Mouse (Mus musculus) limb, embryonic 10.5 days (tissue): ENCODE measurements at regions not wholly inside any gene's neighbourhood (a gene's known extent, or its start where the extent isn't known, plus 50 kb on each side); places are given as distances from the start of the nearest gene placed in this dataset.

Source experiments
- DNase-seq: peaks from one replicate; pipeline ENCODE4 v3.0.0-alpha.2; 2017; ENCODE audit warnings: low spot score
- H3K27ac ChIP-seq: fragments of 300-500 bp; sonication (generic); 2 replicates; pipeline ENCODE4 v1.5.1; 2016; ENCODE audit warnings: mild to moderate bottlenecking
- H3K27me3 ChIP-seq: fragments of 300-500 bp; sonication (generic); 2 replicates; pipeline ENCODE4 v1.6.1; 2016; ENCODE audit warnings: low read depth, mild to moderate bottlenecking; ENCODE audit not compliant: poor library complexity, severe bottlenecking
- H3K36me3 ChIP-seq: fragments of 300-500 bp; sonication (generic); 2 replicates; pipeline ENCODE4 v1.6.1; 2016; ENCODE audit warnings: mild to moderate bottlenecking, moderate library complexity
- H3K4me1 ChIP-seq: fragments of 300-500 bp; sonication (generic); 2 replicates; pipeline ENCODE4 v1.6.1; 2016
- H3K4me3 ChIP-seq: fragments of 300-500 bp; sonication (generic); 2 replicates; pipeline ENCODE4 v1.5.1; 2016; ENCODE audit warnings: mild to moderate bottlenecking, moderate library complexity
- H3K9me3 ChIP-seq: fragments of 300-500 bp; sonication (generic); replicated peaks from 2 replicates; pipeline ENCODE4 v1.6.1; 2016; ENCODE audit warnings: mild to moderate bottlenecking
- WGBS: fragments of 180-500 bp; shearing (Covaris S2); methylation state at CpG from one replicate; pipeline ENCODE4 v1.1.7; 2016; 5-methylcytosine and 5-hydroxymethylcytosine counted together

DNA sequence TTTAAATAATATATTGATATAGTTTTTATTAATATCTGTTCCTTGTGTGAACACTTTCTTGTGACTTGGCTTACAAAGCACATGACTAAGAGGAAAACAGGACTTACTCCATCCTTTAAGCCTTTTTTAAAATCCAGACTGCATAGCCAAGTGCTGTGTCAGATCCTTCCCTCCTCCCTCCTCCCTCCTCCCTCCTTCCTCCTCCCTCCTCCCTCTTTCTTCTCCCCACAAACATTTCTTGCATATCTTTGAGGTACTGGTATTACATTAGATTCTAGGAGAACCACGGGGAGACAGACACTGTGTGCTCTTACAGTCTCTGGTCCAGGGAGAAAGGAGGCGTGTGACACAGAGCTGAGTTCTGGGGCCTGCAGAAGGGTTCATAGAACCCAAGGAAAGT lies 155.8 kb upstream of the Hmga2 start:
- WGBS: 72% methylated on average over 2 of the region's 2 CpGs
- H3K27ac ChIP-seq: peak overlapping the region; percentile 66; the same call in 1 of the 2 replicates

DNA sequence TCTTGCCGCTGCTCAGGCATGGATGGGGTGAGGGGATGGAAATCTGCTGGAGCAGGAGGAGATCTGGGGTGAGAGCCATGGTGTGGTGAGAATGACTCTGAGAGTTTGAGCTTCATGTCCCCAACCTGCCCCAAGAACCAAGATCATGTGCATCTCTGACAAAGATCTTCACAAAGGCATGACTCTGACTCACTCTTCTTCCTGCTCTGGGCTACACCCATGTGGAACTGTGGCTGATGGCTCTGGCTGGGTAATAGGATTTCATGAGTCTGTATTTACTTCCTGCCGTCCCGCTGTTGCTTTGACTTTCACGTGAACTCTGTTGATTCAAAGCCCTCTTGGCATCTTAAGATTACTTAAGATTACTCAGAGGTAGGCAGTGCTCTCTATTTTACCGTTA lies 151.8 kb upstream of the Hmga2 start:
- Histone ChIP-seq H3K4me1 (peaks cover 27% of the 10 kb centered on the region), H3K27me3 (no peaks in the 10 kb centered on the region), H3K4me3 (no peak overlapping the region), H3K36me3 (no peaks in the 10 kb centered on the region), H3K27ac (no peak overlapping the region; the same call in 1 of the 2 replicates), H3K9me3 (no peaks in the 10 kb centered on the region)
- DNase-seq: no peak
- 84% methylated on average over 5 of the region's 5 CpGs for WGBS

More for the DNA sequence above, 155.8 kb upstream of the Hmga2 start:
- peaks cover 40% of the 10 kb centered on the region for H3K4me1 ChIP-seq
- DNase-seq: no peak
- no peaks in the 10 kb centered on the region for H3K27me3 ChIP-seq
- H3K36me3 ChIP-seq: no peaks in the 10 kb centered on the region
- no peaks in the 10 kb centered on the region for H3K9me3 ChIP-seq
- H3K4me3 ChIP-seq: no peak overlapping the region

- no peak overlapping the region for H3K4me3 ChIP-seq
- 77% methylated on average over 5 of the region's 5 CpGs for WGBS
- DNase-seq: no peak
- no peaks in the 10 kb centered on the region for H3K27me3 ChIP-seq
- H3K4me1 ChIP-seq: peaks cover 11% of the 10 kb centered on the region
- H3K36me3 ChIP-seq: no peaks in the 10 kb centered on the region
- H3K27ac ChIP-seq: no peak overlapping the region; the same call in 1 of the 2 replicates
- no peaks in the 10 kb centered on the region for H3K9me3 ChIP-seq
Measured at GRCm38 (mm10) chr10:120625474-120625873, 149.2 kb upstream of the Hmga2 start.

DNA sequence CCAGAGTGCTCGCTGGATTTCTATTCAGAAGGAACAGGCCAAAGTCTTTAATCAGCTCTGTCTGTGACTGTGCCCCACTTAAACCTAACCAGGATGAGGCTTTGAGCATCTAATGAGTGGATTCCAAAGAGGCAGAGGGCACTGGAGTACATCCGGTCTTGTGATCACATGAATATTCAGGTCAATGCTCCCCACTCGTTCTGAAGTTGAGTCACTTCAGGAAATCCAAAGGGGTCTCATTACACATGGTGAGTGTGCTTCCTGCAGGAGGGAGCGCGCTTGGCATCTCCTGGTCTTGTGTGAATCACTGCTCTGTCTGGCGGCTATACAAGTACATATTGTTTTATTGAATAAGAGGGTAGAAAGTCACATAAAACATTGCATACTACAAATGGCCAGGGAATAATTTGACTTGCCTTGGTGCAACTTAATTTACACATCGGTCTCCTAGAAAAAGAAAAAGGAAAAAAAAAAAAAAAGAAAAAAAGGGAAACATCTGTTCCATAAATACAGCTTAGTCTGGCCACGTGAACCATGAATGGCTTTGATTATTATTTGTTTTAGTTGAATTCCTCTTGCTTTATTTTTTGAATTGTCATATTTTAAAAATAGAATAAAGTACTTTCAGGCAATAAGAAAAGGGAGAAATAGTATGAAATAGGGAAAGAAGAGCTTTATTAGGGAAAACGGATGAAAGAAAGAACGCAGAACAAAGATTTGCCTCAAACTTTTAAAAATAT lies 148.1 kb upstream of the Hmga2 start:
- Histone ChIP-seq H3K27me3 (no peaks in the 10 kb centered on the region), H3K4me3 (no peak overlapping the region), H3K36me3 (no peaks in the 10 kb centered on the region), H3K4me1 (peaks cover 11% of the 10 kb centered on the region), H3K27ac (peak overlapping the region; percentile 40; the same call in 1 of the 2 replicates), H3K9me3 (no peaks in the 10 kb centered on the region)
- no peak for DNase-seq
- WGBS: 79% methylated on average over 10 of the region's 10 CpGs

DNA sequence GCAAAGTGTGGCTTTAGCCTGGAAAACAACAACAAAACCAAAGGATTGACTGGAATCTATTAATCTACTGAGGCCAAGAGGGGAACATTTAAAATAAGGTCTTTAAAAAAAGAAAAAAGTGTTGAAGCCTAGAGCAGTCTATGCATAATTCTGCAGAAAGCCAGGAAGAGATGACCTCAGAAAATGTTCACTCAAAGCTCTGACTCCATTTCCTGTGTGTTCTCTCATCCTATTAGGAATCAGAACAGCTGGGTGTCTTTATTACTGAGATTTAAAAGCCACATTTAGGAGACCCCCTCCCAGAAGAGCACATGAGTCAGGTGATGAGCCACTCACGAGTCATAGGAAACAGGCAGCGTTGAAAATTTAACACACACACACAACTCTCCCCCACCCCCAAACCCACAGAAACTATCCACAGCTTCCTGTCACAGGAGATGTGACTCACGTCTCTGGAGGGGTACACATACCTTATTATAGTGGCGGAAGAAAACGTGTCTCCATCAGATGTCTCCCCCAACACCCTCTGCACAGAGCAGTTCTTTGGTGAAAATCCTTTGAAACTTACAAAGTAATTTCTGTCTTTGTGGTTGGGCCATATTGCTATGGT lies 140.2 kb upstream of the Hmga2 start:
- no peak overlapping the region for H3K4me3 ChIP-seq
- no peaks in the 10 kb centered on the region for H3K36me3 ChIP-seq
- DNase-seq: no peak
- H3K4me1 ChIP-seq: peaks cover 29% of the 10 kb centered on the region
- WGBS: 67% methylated on average over 5 of the region's 5 CpGs
- no peak overlapping the region for H3K27ac ChIP-seq
- no peaks in the 10 kb centered on the region for H3K9me3 ChIP-seq
- H3K27me3 ChIP-seq: no peaks in the 10 kb centered on the region

DNA sequence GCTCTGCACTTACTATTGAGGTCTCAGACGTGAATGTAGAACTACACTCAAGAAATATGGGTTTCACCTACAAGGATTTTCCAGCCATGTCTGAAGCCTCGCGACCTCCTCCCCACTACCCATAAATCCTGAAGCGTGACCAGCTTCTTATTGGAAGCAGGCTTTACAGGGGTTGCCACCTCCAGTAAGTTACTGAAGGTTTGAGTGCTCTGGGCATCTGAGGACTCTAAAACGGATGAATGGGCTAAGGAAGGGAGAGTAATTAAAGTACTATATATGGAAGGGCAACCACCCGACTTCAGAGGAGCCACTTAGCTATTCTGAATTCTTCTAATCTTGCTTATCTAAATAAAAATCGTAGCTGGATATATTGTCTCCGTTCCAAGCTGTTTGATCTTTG lies 136.1 kb upstream of the Hmga2 start:
- WGBS: 23% methylated on average over 8 of the region's 8 CpGs
- no peak for DNase-seq
- H3K4me1 ChIP-seq: peaks cover 29% of the 10 kb centered on the region
- no peaks in the 10 kb centered on the region for H3K9me3 ChIP-seq
- no peaks in the 10 kb centered on the region for H3K36me3 ChIP-seq
- no peak overlapping the region for H3K27ac ChIP-seq
- H3K27me3 ChIP-seq: no peaks in the 10 kb centered on the region
- no peak overlapping the region for H3K4me3 ChIP-seq

DNA sequence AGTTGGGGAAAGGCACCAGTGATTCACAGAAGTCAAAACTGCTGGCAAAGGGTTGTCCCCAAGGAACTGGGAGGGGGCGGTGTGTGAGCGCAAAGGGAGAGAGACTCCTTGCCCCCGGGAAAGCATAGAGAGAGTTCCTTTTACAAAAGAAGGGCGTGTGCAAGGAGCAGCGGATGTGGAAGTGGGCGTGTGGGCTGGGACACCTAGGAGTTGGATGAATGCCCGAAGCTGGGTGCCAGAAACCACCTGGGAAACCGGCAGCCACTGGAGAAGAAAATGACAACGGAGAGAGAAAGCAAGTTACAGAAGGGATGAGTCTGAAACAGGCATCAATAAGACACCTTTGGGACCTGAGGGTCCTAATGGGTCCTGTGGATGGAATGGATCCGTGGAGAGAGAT lies 133.8 kb upstream of the Hmga2 start:
- Histone ChIP-seq H3K36me3 (no peaks in the 10 kb centered on the region), H3K4me3 (no peak overlapping the region), H3K27me3 (0 out of 2 replicates have a peak, but pooled peaks cover 9% of the 10 kb centered on the region), H3K27ac (0 out of 2 replicates have a peak overlapping the region, but pooled peaks have one; percentile 10), H3K4me1 (peaks cover 25% of the 10 kb centered on the region), H3K9me3 (no peaks in the 10 kb centered on the region)
- WGBS: 82% methylated on average over 10 of the region's 10 CpGs
- DNase-seq: no peak

DNA sequence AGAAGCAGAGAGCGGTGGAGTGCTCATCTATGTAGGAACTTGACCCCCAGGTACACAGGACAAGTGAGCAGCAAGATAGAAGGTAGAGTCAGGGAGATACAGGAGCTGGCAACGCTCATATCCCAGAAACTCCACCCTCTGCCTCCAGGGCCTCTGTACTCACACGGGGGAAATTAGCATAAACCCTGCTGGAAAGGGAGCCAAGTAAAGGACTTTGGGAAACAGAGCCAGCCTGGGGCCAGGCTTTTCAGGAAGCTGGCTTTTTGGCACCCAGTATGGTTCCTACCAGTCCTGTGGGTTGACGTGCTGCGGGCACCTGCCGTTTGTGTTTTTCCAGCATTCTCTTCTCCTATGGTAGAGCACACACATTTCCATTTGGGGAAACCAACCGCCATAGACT lies 128.2 kb upstream of the Hmga2 start:
- no peak for DNase-seq
- H3K9me3 ChIP-seq: no peaks in the 10 kb centered on the region
- no peak overlapping the region for H3K27ac ChIP-seq
- H3K4me1 ChIP-seq: peaks cover 18% of the 10 kb centered on the region
- 0 out of 2 replicates have a peak, but pooled peaks cover 9% of the 10 kb centered on the region for H3K27me3 ChIP-seq
- H3K36me3 ChIP-seq: no peaks in the 10 kb centered on the region
- 60% methylated on average over 7 of the region's 7 CpGs for WGBS
- H3K4me3 ChIP-seq: no peak overlapping the region

DNA sequence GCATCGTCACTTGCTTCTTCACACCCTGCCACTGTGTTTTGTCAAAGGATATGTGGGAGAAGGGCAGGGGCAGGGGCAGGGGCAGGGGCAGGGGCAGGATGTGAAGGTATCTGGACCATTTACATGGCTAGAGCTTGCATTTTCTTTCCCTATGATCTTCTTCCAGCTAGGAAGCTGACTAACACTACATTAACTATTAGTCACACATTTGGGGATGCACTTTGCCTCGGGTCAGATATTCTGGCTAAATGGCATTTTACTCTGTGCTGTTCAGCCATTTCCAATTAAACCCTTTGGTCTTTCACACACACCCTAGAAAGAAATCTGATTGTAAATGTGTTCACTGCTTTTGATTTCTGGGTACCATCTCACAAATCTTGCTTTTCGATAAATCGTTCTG lies 126.9 kb upstream of the Hmga2 start:
- Histone ChIP-seq H3K4me3 (no peak overlapping the region), H3K27me3 (0 out of 2 replicates have a peak, but pooled peaks cover 9% of the 10 kb centered on the region), H3K4me1 (peaks cover 18% of the 10 kb centered on the region), H3K36me3 (no peaks in the 10 kb centered on the region), H3K27ac (no peak overlapping the region), H3K9me3 (no peaks in the 10 kb centered on the region)
- 92% methylated on average over 4 of the region's 4 CpGs for WGBS
- no peak for DNase-seq

GRCm38 (mm10) chr10:120600735-120601134 lies 124.5 kb upstream of the Hmga2 start:
- no peak for DNase-seq
- Histone ChIP-seq H3K27ac (no peak overlapping the region), H3K4me3 (no peak overlapping the region), H3K4me1 (peaks cover 14% of the 10 kb centered on the region), H3K36me3 (no peaks in the 10 kb centered on the region), H3K9me3 (no peaks in the 10 kb centered on the region), H3K27me3 (no peaks in the 10 kb centered on the region)
- 87% methylated on average over 5 of the region's 5 CpGs for WGBS

DNA sequence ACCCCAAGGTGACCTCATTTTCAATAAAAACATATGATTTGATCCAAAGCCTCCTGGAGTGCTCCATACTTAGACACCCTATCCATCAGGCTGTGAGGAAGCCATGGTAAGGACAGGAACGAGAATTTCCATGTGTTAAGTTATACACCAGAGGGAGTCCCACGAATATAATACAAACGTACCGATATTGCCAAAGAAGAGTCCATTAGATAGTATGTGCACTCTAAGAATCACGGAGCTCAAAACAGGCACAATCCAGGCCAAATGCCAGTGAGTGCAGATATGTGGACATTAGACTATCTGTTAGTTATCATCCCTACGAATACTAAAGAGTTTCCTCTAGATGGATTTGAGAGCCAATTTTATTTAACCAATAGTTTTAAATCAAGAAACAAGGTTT lies 123.3 kb upstream of the Hmga2 start:
- Histone ChIP-seq H3K27ac (no peak overlapping the region), H3K36me3 (no peaks in the 10 kb centered on the region), H3K4me1 (peaks cover 11% of the 10 kb centered on the region), H3K4me3 (no peak overlapping the region), H3K9me3 (no peaks in the 10 kb centered on the region), H3K27me3 (no peaks in the 10 kb centered on the region)
- no peak for DNase-seq
- 92% methylated on average over 6 of the region's 6 CpGs for WGBS

DNA sequence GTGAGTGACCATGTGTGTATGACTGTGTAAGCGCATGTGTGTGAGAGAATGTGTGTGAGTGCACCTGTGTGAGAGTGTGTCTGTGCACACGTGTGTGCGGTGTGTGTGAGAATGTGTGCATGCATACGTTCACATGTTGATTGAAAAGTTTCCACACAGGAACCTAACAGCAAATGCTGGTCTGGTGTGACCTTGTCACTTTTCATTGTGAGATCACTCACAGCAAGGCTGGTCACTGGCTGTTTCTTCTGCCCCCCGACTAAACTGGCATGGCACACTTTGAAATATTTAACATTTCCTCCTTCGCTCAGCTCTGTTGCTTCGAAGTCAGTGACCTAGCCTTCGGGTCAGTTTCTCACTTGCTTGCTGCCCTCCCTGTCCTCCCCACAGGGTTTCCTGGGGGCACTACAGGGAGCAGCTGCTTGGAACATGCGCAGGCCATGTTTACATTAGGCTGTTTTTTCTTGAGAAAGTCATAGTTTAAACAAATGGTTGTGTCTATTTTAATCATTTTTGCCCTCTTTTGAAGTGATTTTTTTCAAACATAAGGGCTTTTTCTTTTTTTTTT lies 121.1 kb upstream of the Hmga2 start:
- 66% methylated on average over 9 of the region's 9 CpGs for WGBS
- DNase-seq: no peak
- H3K27me3 ChIP-seq: no peaks in the 10 kb centered on the region
- H3K4me1 ChIP-seq: peaks cover 9% of the 10 kb centered on the region
- no peak overlapping the region for H3K4me3 ChIP-seq
- H3K36me3 ChIP-seq: no peaks in the 10 kb centered on the region
- H3K9me3 ChIP-seq: no peaks in the 10 kb centered on the region
- peak overlapping the region; percentile 51; the same call in 1 of the 2 replicates for H3K27ac ChIP-seq

DNA sequence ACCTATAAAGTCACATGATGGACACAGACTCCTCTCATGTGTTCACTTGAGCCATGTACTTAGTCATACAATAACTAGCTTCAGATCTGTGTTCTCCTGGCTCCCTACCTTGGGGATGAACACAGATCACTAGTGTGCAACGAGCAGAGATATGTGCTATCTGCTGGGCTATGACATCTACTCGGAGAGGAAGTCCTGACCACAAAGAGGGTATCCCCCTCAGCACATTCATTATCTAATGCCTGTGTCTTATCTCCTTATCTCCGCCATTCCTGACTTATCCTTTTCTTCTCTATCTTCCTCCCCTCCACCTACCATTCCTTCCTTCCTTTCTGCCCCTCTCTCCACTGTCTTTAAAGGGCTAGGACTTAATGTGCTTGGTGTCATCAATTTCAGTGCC lies 118.9 kb upstream of the Hmga2 start:
- no peaks in the 10 kb centered on the region for H3K9me3 ChIP-seq
- H3K27me3 ChIP-seq: no peaks in the 10 kb centered on the region
- 88% methylated on average over 3 of the region's 3 CpGs for WGBS
- no peaks in the 10 kb centered on the region for H3K36me3 ChIP-seq
- peaks cover 8% of the 10 kb centered on the region for H3K4me1 ChIP-seq
- no peak overlapping the region for H3K27ac ChIP-seq
- no peak for DNase-seq
- H3K4me3 ChIP-seq: no peak overlapping the region
